Mouse (Mus musculus) gastrocnemius, postnatal 25 days (tissue): ENCODE data around the gene Gdf1. TPM values are rescaled to one million over a fixed set of nuclear protein-coding genes. Genes with fewer than 3 reads are reported as not detected.

Experiments used
- DNase-seq: peaks from one replicate; pipeline ENCODE4 v3.0.0; 2022
- long read RNA-seq, 2 experiments: library from polyadenylated mRNA; stranded (forward); transcript quantifications; one replicate each; pipeline ENCODE4 v2.0.0; 2021
- total RNA-seq, 2 experiments: library from RNA; stranded (reverse); gene quantifications; 1 replicate in 1 of 2; 2 replicates in 1 of 2; pipeline ENCODE4 v1.2.3; 2021

Gene Gdf1
- total RNA-seq = 1 to 10 TPM in 1 of 2 experiments, under 1 TPM in 1; 0.72 to 2.5 TPM
- long read RNA-seq, experiment 1, partial matches to known transcripts = 0 of 1 reads
- long read RNA-seq, experiment 1, other reads (novel, unspliced or antisense) = 0 of 1 reads
- long read RNA-seq, experiment 2 = 0 reads

GRCm38 (mm10) chr8:70329124-70329834 lies at the start of gene Gdf1:
Gdf1 (plus strand) TSS chr8:70329817.
- no peak for DNase-seq

GRCm38 (mm10) chr8:70281001-70281400 lies 48.6 kb upstream of the Gdf1 start:
- no peak for DNase-seq

- peak; percentile 92 for DNase-seq
Measured at GRCm38 (mm10) chr8:70282603-70283135, 46.9 kb upstream of the Gdf1 start, which contains the start of gene Homer3. Homer3 (plus strand) TSS chr8:70282827.

DNA sequence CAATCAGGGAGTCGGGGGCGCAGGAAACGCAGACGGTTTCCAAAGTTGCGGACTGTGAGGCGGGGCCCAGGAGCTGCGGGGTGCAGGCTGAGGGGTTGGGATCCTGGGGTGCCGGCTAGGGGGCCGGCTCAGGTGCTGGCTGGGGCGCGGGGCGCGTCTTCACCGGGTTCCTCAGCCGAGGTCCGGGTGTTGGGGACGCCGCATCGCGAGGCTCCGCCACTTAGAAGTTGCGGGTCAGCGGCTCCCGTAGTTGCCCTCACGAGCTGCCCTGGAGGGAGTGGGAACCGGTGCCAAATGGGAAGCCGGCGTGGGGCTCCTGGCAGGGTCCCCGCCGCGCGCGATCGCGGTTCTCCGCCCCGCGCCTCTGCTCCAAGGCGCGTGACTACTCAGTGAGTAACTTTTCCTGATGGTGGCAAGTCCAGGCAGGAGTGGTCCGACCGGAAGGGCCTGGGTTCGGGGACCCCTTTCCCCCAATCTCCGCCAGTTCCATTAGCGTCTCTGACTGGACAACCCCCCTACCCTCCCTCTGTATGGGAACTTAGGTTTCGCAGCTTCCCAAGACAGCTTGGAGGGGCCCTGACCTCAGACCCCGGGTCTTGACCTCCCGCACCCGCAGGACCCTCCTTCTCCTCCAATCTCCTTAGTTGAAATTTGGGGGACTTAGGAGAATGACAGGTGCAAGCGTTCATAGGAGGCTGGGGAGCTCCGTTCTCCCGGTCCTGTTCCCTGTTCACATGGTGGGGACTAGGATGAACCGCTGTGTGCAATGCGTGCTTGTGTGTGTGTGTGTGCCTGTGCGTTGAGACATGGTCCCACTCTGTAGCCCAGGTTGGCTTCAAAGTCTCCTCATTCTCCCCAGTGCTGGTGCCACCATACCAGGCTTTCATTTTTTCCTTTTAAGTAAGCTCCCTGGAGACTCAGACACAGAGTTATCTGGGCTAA lies 46.2 kb upstream of the Gdf1 start:
- no peak for DNase-seq

- DNase-seq = no peak
Measured at GRCm38 (mm10) chr8:70284421-70284820, 45.2 kb upstream of the Gdf1 start.

GRCm38 (mm10) chr8:70285304-70285703 lies 44.3 kb upstream of the Gdf1 start:
- DNase-seq = no peak

- DNase-seq = no peak
Measured at GRCm38 (mm10) chr8:70286737-70287136, 42.9 kb upstream of the Gdf1 start.

DNA sequence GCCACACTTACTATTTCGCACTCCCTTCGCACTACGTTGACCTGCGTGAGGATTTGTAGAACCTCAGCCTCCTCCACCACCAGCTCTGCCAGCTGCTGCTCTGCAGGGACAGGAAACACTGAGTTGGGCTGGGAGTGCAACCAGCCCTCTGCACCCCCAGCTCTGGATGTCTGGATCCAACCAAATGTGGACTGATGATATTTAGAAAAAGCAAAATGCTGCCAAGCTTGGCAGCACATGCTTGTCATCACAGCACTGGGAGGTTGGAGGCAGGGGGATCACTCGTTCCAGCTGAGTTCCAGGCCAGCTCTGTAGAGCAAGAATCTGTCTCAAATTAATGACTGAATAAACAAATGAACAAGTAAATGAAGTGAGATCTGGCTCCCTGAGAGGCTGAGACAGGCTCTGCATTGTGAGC lies 35.6 kb upstream of the Gdf1 start:
- DNase-seq = no peak

GRCm38 (mm10) chr8:70300881-70301280 lies 28.7 kb upstream of the Gdf1 start:
- DNase-seq = no peak

DNA sequence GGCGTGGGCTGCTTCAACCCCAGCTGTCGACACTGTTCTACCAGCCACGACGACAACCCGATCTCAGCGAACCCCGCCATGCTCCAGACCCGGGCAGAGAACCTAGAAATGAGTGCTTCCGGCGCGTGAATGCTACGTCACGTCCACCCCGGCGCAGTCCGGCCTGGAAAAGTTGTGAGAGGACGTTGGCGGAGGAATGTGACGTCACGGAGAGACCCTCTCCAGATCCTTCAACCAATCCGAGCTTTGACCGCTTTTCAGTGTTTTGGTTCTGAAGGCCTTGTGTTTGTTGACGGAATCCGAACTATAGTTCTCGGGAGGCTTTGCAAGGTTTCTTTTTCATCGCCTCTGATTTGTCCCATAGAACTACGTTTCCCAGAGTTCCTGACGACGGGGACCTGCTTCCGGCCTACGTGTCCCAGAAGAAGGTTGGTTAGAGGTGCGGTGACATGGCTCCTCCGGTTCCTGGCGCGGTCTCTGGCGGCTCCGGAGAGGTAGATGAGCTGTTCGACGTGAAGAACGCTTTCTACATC lies 27.2 kb upstream of the Gdf1 start, which contains the start of the genes Ddx49 and Cope:
Gene Ddx49, minus strand, starts transcription at position 132 of the 533 bp plus-strand sequence.
Gene Cope, plus strand, starts transcription at position 161 of the 533 bp plus-strand sequence.
- peak; percentile 91 for DNase-seq

DNA sequence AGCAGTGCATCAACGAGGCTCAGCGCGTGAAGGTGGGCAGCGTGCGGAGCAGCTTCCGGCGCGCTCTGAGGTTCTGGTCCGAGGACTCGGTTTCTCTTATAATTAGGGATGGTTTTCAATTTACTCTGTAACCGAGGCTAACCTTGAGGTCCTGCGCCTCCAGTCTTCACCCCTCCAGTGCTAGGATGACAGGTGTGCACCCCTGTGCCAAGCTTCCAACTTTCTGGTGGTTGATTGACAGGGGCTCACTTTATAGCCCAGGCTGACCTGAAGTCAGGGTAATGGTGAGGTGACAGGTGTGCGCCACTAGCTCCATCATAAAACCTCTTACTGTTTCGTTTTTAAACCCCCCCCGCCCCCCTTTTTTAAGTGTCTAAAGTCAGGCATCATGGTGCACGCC lies 26.7 kb upstream of the Gdf1 start:
- DNase-seq = no peak

DNA sequence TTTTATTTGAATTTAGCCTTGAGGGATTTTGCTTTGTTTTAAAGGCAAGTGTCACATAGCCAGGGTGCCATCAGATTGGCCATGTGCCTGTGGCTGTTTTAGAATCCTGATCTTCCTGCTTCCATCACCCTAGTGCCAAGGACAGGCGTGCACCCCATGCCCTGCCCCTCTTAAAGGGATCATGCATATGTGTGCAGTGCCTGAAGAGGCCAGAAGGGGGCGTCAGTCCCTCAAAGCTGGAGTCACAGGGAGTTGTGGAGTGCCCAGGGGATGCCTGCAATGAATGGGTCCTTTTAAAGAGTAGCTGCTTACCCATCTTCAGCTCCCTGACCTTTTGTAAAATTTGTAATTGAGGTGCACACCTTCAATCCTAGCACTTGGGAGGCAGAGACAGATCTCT lies 20.3 kb upstream of the Gdf1 start:
- no peak for DNase-seq

DNA sequence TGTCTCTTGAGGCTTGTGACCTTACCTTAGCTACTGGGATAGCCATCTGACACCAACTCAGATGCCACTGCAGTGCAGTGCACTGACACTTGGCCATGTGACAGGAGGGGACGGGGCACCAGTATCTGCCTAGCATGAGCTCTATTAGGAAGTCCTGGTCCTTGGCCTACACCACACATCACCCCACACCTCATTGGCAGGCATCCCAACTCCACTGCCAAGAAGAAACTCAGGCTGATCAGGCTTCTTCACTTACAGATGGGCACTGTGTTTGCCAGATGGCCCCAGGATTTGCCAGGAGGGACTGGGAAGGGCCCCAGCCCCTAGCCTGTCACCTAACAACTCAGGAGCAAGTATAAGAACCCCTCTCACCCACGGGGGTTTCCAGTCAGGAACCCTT lies 16.2 kb upstream of the Gdf1 start:
- peak; percentile 86 for DNase-seq

DNA sequence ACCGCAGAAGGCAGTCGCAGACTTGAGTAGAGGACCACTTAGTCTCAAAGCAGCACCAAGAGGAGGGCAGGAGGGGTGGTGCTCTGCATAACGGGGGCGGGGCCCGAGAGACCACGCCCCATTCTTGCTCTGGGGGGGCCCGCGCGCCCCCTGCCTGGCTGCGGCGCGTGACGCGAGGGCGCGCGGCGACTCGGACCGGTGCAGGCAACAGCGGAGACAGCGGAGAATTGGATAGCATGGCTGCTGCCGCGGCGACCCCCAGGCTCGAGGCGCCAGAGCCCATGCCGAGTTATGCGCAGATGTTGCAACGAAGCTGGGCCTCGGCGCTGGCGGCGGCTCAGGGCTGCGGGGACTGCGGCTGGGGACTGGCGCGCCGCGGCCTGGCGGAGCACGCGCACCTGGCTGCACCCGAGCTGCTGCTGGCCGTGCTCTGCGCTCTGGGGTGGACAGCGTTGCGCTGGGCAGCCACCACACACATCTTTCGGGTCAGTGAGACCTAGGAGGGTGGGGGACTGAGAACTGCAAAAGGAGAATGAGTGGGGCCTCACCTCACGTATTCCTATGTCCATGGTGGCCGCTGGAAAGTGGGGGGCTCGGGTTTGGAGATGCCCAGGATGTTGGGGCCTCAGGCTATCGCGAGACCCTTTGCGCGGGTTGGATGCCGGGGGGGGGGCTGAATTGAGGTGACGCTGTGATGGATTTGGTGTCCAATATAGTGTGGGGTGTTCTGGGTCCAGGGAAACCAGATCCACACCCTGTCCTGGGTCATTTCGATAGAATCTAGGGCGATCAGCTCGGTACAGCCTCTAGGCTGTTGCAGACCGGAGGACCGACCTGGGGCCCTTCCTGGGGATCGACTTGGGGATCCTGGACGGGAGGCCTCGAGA lies 13.8 kb upstream of the Gdf1 start, which contains the start of gene Cers1:
Gene Cers1, plus strand, starts transcription at position 152 of the 887 bp plus-strand sequence.
- peak; percentile 74 for DNase-seq

GRCm38 (mm10) chr8:70316511-70317504 lies 12.8 kb upstream of the Gdf1 start:
- peak; percentile 36 for DNase-seq

- peak; percentile 64 for DNase-seq
Measured at GRCm38 (mm10) chr8:70317872-70318271, 11.7 kb upstream of the Gdf1 start.

DNA sequence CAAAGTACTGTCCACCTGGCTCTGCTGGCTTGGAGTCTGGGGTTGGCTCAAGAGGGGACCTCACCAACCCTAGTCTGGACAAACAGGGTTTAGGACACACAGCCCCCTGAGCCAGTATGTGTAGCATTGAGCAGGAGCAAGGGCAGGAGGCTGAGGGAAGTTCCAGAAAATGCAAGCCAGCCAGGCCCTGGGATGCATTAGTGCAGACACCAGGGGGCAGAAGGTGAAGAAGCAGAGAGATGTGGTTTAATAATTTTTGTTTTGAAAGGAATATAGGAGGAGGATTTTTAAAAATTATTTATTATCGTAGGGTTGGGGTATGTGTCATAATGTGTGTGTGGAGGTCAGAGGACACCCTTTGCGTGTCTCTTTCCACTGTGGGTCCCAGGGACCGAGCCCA lies 5.9 kb upstream of the Gdf1 start:
- no peak for DNase-seq

DNA sequence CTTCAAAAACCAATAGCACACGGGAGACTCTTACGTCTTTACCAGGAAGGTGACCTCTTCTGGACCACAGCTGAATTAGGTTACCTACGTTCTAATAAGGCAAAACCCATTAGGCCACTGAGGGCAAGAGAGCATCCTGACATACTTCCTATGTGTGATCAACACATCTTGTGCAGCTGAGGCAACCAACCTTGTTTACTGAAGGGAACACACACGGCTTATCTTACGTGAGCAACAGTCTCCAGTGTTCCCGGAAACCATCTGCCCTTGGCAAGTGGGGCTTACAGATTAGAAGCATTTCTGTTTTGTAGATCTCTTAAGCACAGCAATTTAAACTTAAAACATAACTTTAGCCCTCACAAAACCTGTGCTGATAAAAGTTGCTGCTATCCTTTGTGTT lies 2.1 kb upstream of the Gdf1 start:
- no peak for DNase-seq

DNA sequence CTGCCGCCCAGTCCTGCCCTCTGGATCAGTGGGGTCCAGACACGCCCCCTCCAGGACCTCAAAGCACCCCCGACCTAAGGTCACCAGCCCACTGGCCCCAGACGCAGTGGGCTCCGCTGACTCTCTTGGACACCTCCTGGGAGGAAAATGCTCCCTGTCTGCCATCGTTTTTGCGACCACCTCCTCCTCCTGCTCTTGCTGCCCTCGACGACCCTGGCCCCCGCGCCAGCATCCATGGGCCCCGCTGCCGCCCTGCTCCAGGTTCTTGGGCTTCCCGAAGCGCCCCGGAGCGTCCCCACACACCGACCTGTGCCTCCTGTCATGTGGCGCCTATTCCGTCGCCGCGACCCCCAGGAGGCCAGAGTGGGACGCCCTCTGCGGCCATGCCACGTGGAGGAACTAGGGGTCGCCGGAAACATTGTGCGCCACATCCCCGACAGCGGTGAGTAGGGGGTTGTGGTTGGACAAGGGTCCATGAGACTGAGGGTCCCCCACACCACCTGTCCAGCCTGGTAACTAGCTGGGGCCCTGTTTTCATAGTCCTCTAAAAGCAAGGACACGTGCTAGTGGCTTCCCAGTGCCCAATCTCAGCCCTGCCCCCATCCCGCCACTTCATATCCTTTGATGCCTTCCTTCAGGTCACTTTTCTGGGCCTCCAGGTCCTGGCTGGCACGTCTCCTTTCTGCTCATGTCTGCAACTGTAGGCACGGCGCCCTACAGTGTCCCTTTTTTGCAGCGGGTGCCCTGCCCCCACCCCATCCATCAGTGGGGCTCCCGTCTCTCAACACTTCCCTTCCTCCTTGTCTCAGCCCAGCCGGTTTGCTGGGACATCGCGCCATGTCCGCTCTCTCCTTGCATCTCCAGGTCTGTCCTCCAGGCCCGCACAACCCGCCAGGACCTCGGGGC lies 471 bp downstream of the Gdf1 start:
- no peak for DNase-seq
